Mouse (Mus musculus): ENCODE measurements around the gene Csrnp1. TPM values are rescaled to one million over a fixed set of nuclear protein-coding genes. Genes with fewer than 3 reads are reported as not detected.

The Csrnp1 gene
- 3.1 and 4.8 TPM in 2 replicates for polyA plus RNA-seq (2016; fragmentation: Nextera tagmentation; extraction: Ambion mirVana)

- DNase-seq (ENCODE audit: low spot score) = peak; percentile 64
- Histone ChIP-seq H3K4me3 (peak within 1 kb of the TSS; percentile 78), H3K4me1 (peaks cover 69% of the 10 kb centered on the region), H3K36me3 (replicated peaks) (no peaks in the 10 kb centered on the region), H3K27ac (replicated peaks) (peak within 1 kb of the TSS; percentile 93), H3K9me3 (no peaks in the 10 kb centered on the region), H3K27me3 (replicated peaks; ENCODE audit: low read depth, poor library complexity, severe bottlenecking) (no peaks in the 10 kb centered on the region)
- 3% methylated on average over 14 of the region's 14 CpGs for WGBS
These were observed at the start of gene Csrnp1 for GRCm38 (mm10) chr9:119984536-119985011. Gene Csrnp1 (minus strand): TSS chr9:119984658.

- Histone ChIP-seq H3K9me3 (no peaks in the 10 kb centered on the region), H3K27me3 (replicated peaks; ENCODE audit: low read depth, poor library complexity, severe bottlenecking) (no peaks in the 10 kb centered on the region), H3K4me3 (no peak overlapping the region), H3K27ac (replicated peaks) (no peak overlapping the region), H3K36me3 (replicated peaks) (no peaks in the 10 kb centered on the region), H3K4me1 (peaks cover under 1% of the 10 kb centered on the region; the same call in 1 of the 2 replicates)
- WGBS = 88% methylated on average over 6 of the region's 6 CpGs
- DNase-seq (ENCODE audit: low spot score) = no peak
These were observed 48.3 kb upstream of the Csrnp1 start for GRCm38 (mm10) chr9:120032710-120033109.

GRCm38 (mm10) chr9:120030421-120030820, 46.0 kb upstream of the Csrnp1 start:
- Histone ChIP-seq H3K4me1 (peaks cover 6% of the 10 kb centered on the region; the same call in 1 of the 2 replicates), H3K4me3 (no peak overlapping the region), H3K27ac (replicated peaks) (no peak overlapping the region), H3K36me3 (replicated peaks) (no peaks in the 10 kb centered on the region), H3K9me3 (no peaks in the 10 kb centered on the region), H3K27me3 (replicated peaks; ENCODE audit: low read depth, poor library complexity, severe bottlenecking) (no peaks in the 10 kb centered on the region)
- DNase-seq (ENCODE audit: low spot score) = no peak
- 85% methylated on average over 10 of the region's 10 CpGs for WGBS

- Histone ChIP-seq H3K4me1 (peaks cover 6% of the 10 kb centered on the region; the same call in 1 of the 2 replicates), H3K4me3 (no peak overlapping the region), H3K36me3 (replicated peaks) (no peaks in the 10 kb centered on the region), H3K27ac (replicated peaks) (no peak overlapping the region), H3K9me3 (no peaks in the 10 kb centered on the region), H3K27me3 (replicated peaks; ENCODE audit: low read depth, poor library complexity, severe bottlenecking) (no peaks in the 10 kb centered on the region)
- DNase-seq (ENCODE audit: low spot score) = no peak
- 90% methylated on average over 6 of the region's 6 CpGs for WGBS
These were observed 45.4 kb upstream of the Csrnp1 start for GRCm38 (mm10) chr9:120029880-120030279.

- no peaks in the 10 kb centered on the region for H3K27me3 ChIP-seq (replicated peaks; ENCODE audit: low read depth, poor library complexity, severe bottlenecking)
- H3K27ac ChIP-seq (replicated peaks) = peak overlapping the region; percentile 40; the same call in 1 of the 2 replicates
- peaks cover 6% of the 10 kb centered on the region; the same call in 1 of the 2 replicates for H3K4me1 ChIP-seq
- no peaks in the 10 kb centered on the region for H3K9me3 ChIP-seq
- WGBS = 32% methylated on average over 14 of the region's 14 CpGs
- H3K4me3 ChIP-seq = no peak overlapping the region
- peak; percentile 65 for DNase-seq (ENCODE audit: low spot score)
- no peaks in the 10 kb centered on the region for H3K36me3 ChIP-seq (replicated peaks)
These were observed 43.1 kb upstream of the Csrnp1 start for GRCm38 (mm10) chr9:120027401-120028151.

- Histone ChIP-seq H3K9me3 (no peaks in the 10 kb centered on the region), H3K36me3 (replicated peaks) (no peaks in the 10 kb centered on the region), H3K27me3 (replicated peaks; ENCODE audit: low read depth, poor library complexity, severe bottlenecking) (no peaks in the 10 kb centered on the region), H3K4me3 (no peak overlapping the region), H3K4me1 (peaks cover 27% of the 10 kb centered on the region), H3K27ac (replicated peaks) (no peak overlapping the region)
- no peak for DNase-seq (ENCODE audit: low spot score)
- 81% methylated on average over 5 of the region's 5 CpGs for WGBS
These were observed 40.2 kb upstream of the Csrnp1 start for GRCm38 (mm10) chr9:120024625-120025024.

GRCm38 (mm10) chr9:120024171-120024570, 39.7 kb upstream of the Csrnp1 start:
- no peaks in the 10 kb centered on the region for H3K36me3 ChIP-seq (replicated peaks)
- no peaks in the 10 kb centered on the region for H3K9me3 ChIP-seq
- WGBS = 82% methylated on average over 10 of the region's 10 CpGs
- no peak overlapping the region for H3K4me3 ChIP-seq
- no peak for DNase-seq (ENCODE audit: low spot score)
- peaks cover 27% of the 10 kb centered on the region for H3K4me1 ChIP-seq
- no peak overlapping the region for H3K27ac ChIP-seq (replicated peaks)
- H3K27me3 ChIP-seq (replicated peaks; ENCODE audit: low read depth, poor library complexity, severe bottlenecking) = no peaks in the 10 kb centered on the region

- no peak for DNase-seq (ENCODE audit: low spot score)
- H3K27ac ChIP-seq (replicated peaks) = no peak within 1 kb of the TSS; the same call in 1 of the 2 replicates
- WGBS = 88% methylated on average over 18 of the region's 18 CpGs
- no peaks in the 10 kb centered on the region for H3K36me3 ChIP-seq (replicated peaks)
- H3K27me3 ChIP-seq (replicated peaks; ENCODE audit: low read depth, poor library complexity, severe bottlenecking) = no peaks in the 10 kb centered on the region
- no peaks in the 10 kb centered on the region for H3K9me3 ChIP-seq
- H3K4me1 ChIP-seq = peaks cover 27% of the 10 kb centered on the region
- H3K4me3 ChIP-seq = no peak within 1 kb of the TSS
These were observed 38.8 kb upstream of the Csrnp1 start, which contains the start of gene Xirp1 for GRCm38 (mm10) chr9:120023086-120023811. Gene Xirp1 (minus strand): TSS chr9:120023598.

- 75% methylated on average over 5 of the region's 5 CpGs for WGBS
- no peak overlapping the region for H3K4me3 ChIP-seq
- H3K4me1 ChIP-seq = peaks cover 26% of the 10 kb centered on the region
- no peaks in the 10 kb centered on the region for H3K36me3 ChIP-seq (replicated peaks)
- no peaks in the 10 kb centered on the region for H3K27me3 ChIP-seq (replicated peaks; ENCODE audit: low read depth, poor library complexity, severe bottlenecking)
- H3K27ac ChIP-seq (replicated peaks) = no peak overlapping the region
- DNase-seq (ENCODE audit: low spot score) = no peak
- no peaks in the 10 kb centered on the region for H3K9me3 ChIP-seq
These were observed 36.7 kb upstream of the Csrnp1 start for GRCm38 (mm10) chr9:120021164-120021563.

- Histone ChIP-seq H3K27me3 (replicated peaks; ENCODE audit: low read depth, poor library complexity, severe bottlenecking) (no peaks in the 10 kb centered on the region), H3K27ac (replicated peaks) (no peak overlapping the region), H3K4me3 (no peak overlapping the region), H3K36me3 (replicated peaks) (no peaks in the 10 kb centered on the region), H3K4me1 (peaks cover 26% of the 10 kb centered on the region), H3K9me3 (no peaks in the 10 kb centered on the region)
- DNase-seq (ENCODE audit: low spot score) = peak; percentile 73
- 50% methylated on average over 7 of the region's 7 CpGs for WGBS
These were observed 35.9 kb upstream of the Csrnp1 start for GRCm38 (mm10) chr9:120020285-120020890.

- H3K4me3 ChIP-seq = no peak overlapping the region
- peaks cover 12% of the 10 kb centered on the region for H3K27me3 ChIP-seq (replicated peaks; ENCODE audit: low read depth, poor library complexity, severe bottlenecking)
- H3K9me3 ChIP-seq = no peaks in the 10 kb centered on the region
- H3K27ac ChIP-seq (replicated peaks) = peak overlapping the region; percentile 30; the same call in 1 of the 2 replicates
- no peak for DNase-seq (ENCODE audit: low spot score)
- WGBS = 76% methylated on average over 10 of the region's 10 CpGs
- peaks cover 38% of the 10 kb centered on the region for H3K4me1 ChIP-seq
- H3K36me3 ChIP-seq (replicated peaks) = no peaks in the 10 kb centered on the region
These were observed 32.5 kb upstream of the Csrnp1 start for GRCm38 (mm10) chr9:120016956-120017355.

GRCm38 (mm10) chr9:120014828-120015227, 30.4 kb upstream of the Csrnp1 start:
- Histone ChIP-seq H3K27me3 (replicated peaks; ENCODE audit: low read depth, poor library complexity, severe bottlenecking) (peaks cover 16% of the 10 kb centered on the region), H3K9me3 (no peaks in the 10 kb centered on the region), H3K27ac (replicated peaks) (peak overlapping the region; percentile 30; the same call in 1 of the 2 replicates), H3K4me1 (peaks cover 35% of the 10 kb centered on the region), H3K4me3 (no peak overlapping the region), H3K36me3 (replicated peaks) (no peaks in the 10 kb centered on the region)
- 69% methylated on average over 6 of the region's 6 CpGs for WGBS
- no peak for DNase-seq (ENCODE audit: low spot score)
